Comparison of ENCODE assay signal across 12 mouse cellular contexts in the genomic region with DNA sequence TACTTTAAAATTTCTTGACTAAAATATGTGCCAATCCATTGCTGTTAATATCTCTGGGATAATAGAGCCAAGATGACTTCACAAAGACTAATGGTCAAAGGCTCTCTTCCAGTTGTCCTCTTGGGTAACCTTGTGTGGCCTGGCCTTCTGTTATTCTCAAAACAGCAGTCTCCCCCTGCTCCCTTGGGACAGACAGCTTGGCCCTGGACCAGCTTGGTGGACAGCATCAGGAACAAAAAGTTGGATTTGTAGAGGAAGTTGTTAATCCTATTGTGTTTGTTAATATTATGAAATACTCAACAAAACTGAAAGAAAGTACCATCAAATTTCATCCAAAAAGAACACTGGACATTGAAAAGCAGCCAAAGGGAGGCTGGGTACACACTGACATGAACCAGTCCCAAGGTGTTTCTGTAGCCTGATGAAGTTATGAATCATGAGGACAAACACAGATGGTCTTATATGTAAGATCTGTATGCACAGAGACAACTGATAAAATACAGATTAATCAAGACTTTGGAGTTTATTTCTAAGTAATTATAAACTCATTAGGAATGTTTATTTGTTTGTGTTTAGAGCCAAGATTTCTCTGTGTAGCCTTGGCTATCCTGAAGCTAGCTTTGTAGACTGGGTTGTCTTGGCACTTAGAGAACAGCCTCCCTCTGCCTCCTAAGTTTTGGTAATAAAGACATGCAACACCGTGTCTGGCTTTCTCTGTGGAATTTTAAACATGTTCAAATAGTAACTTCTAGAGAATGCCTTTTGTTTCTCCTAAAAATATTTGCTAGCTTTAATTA.
A peak's percentile ranks its signal among the peaks of the same experiment; 100 is the strongest.
DNase-seq lines count a peak whose midpoint lies in the region; ATAC-seq and TF ChIP-seq lines count a peak whose summit lies in the region.
"Had no signal": no experiment of that assay in that cellular context is flagged by ENCODE, and none has a peak within 500 bp of the region (broad histone marks: within the 10 kb centered on the region; RNA-seq: fewer than 3 reads in every experiment).

No protein-coding gene starts in this region.

- intact Hi-C loops in gastrocnemius, postnatal 14 days (cut with DNase I; ENCODE audit: low total_unique reads), result no loop called here
- intact Hi-C loops in left cerebral cortex, postnatal 25 days (cut with DNase I), result no loop called here

- 78% methylated on average over 1 of the region's 1 CpGs for WGBS in kidney, embryonic 14.5 days

- ATAC-seq in kidney, embryonic 14.5 days (ENCODE audit: low FRiP score, low TSS enrichment), result no peak
- ATAC-seq in megakaryocyte-erythroid progenitor cell, adult 5-6 weeks (replicated peaks; ENCODE audit: low FRiP score, low TSS enrichment, poor library complexity, severe bottlenecking), result no peak
- ATAC-seq: midbrain, embryonic 15.5 days had no signal

- H3K9me3 ChIP-seq in kidney, embryonic 14.5 days (ENCODE audit: control insufficient read depth, low read length), result no peaks in the 10 kb centered on the region
- H3K9me3 ChIP-seq: heart, embryonic 13.5 days; midbrain, embryonic 15.5 days had no signal

- no peaks in the 10 kb centered on the region for H3K4me1 ChIP-seq in kidney, embryonic 14.5 days (ENCODE audit: control insufficient read depth, insufficient read depth, low read length)
- H3K4me1 ChIP-seq: heart, embryonic 13.5 days; midbrain, embryonic 15.5 days had no signal

- H3K27ac ChIP-seq in kidney, embryonic 14.5 days (ENCODE audit: low read depth, low read length), result no peak overlapping the region
- H3K27ac ChIP-seq in layer of hippocampus, adult 2 months, result no peak overlapping the region
- H3K27ac ChIP-seq: heart, embryonic 13.5 days; midbrain, embryonic 15.5 days had no signal

- no peak overlapping the region for H3K9ac ChIP-seq in kidney, embryonic 14.5 days (ENCODE audit: low read depth, low read length)
- H3K9ac ChIP-seq: heart, embryonic 13.5 days; midbrain, embryonic 15.5 days had no signal

- no peaks in the 10 kb centered on the region for H3K27me3 ChIP-seq in kidney, embryonic 14.5 days (ENCODE audit: control insufficient read depth, insufficient read depth, low read length)
- H3K27me3 ChIP-seq: heart, embryonic 13.5 days; midbrain, embryonic 15.5 days had no signal

- DNase-seq in kidney, adult 18-20 months, result peak; percentile 47
- peak; percentile 88 for DNase-seq in gastrocnemius, postnatal 14 days
- DNase-seq in kidney, postnatal 25 days, result peak; percentile 84 to 87
- peak; percentile 68 for DNase-seq in ovary, postnatal 14 days (ENCODE audit: low spot score)
- no peak for DNase-seq in left cerebral cortex, postnatal 25 days (ENCODE audit: low spot score in 2 of 2)
- DNase-seq in layer of hippocampus, adult 2 months (ENCODE audit: low spot score in 2 of 2), result no peak
- DNase-seq: cerebellum, adult 11 months; thymus, adult 2 months had no signal

- H3K4me2 ChIP-seq in kidney, embryonic 14.5 days (replicated peaks; ENCODE audit: low read depth, low read length), result no peak overlapping the region
- H3K4me2 ChIP-seq: heart, embryonic 13.5 days; midbrain, embryonic 15.5 days had no signal

- H3K4me3 ChIP-seq in kidney, embryonic 14.5 days (ENCODE audit: low read length), result no peak overlapping the region
- H3K4me3 ChIP-seq in layer of hippocampus, adult 2 months, result no peak overlapping the region
- H3K4me3 ChIP-seq: heart, embryonic 13.5 days; midbrain, embryonic 15.5 days had no signal

- TF ChIP-seq CTCF in layer of hippocampus, adult 2 months (conservative IDR thresholded peaks at IDR 0.05), result no peak

- no peaks in the 10 kb centered on the region for H3K36me3 ChIP-seq in kidney, embryonic 14.5 days (ENCODE audit: control insufficient read depth, insufficient read depth, low read length)
- H3K36me3 ChIP-seq: heart, embryonic 13.5 days; midbrain, embryonic 15.5 days had no signal

Comparison
In these comparisons a context has a peak if more than half of its experiments do, and no peak if none do; other contexts are left out.
1. DNase-seq: peak in kidney, adult 18-20 months (single experiment), gastrocnemius, postnatal 14 days (single experiment), kidney, postnatal 25 days (2 of 2) and ovary, postnatal 14 days (single experiment); none in left cerebral cortex, postnatal 25 days (0 of 2) and layer of hippocampus, adult 2 months (0 of 2).